Mouse (Mus musculus) midbrain, embryonic 13.5 days (tissue): ENCODE data around the gene Ifna11. TPM values are rescaled to one million over a fixed set of nuclear protein-coding genes. Genes with fewer than 3 reads are reported as not detected.
"Not testable (repeated sequence)": the region's sequence is repeated elsewhere in the genome, so short reads cannot be mapped to it uniquely, and the experiment has no call there.

Experiments
- ATAC-seq: fragments of 200-750 bp; cut with Nextera tagmentation; 2 replicates; pipeline ENCODE4 v1.8.0; 2017; ENCODE audit warnings: mild to moderate bottlenecking, moderate TSS enrichment, moderate library complexity
- H3K27ac ChIP-seq: fragments of 300-500 bp; sonication (generic); 2 replicates; pipeline ENCODE4 v1.5.1; 2015; ENCODE audit warnings: inconsistent platforms, mild to moderate bottlenecking, moderate library complexity
- H3K27me3 ChIP-seq: fragments of 300-500 bp; sonication (generic); 2 replicates; pipeline ENCODE4 v1.6.1; 2015; ENCODE audit warnings: mild to moderate bottlenecking, inconsistent platforms
- H3K36me3 ChIP-seq: fragments of 300-500 bp; sonication (generic); 2 replicates; pipeline ENCODE4 v1.6.1; 2015; ENCODE audit warnings: mild to moderate bottlenecking, inconsistent platforms
- H3K4me1 ChIP-seq: fragments of 300-500 bp; sonication (generic); replicated peaks from 2 replicates; pipeline ENCODE4 v1.6.1; 2015; ENCODE audit warnings: inconsistent platforms
- H3K4me2 ChIP-seq: fragments of 300-500 bp; sonication (generic); replicated peaks from 2 replicates; pipeline ENCODE4 v1.6.1; 2015; ENCODE audit warnings: moderate library complexity, mild to moderate bottlenecking, inconsistent platforms
- H3K4me3 ChIP-seq: fragments of 300-500 bp; sonication (generic); replicated peaks from 2 replicates; pipeline ENCODE4 v1.5.1; 2015; ENCODE audit warnings: mild to moderate bottlenecking, inconsistent platforms
- H3K9ac ChIP-seq: fragments of 300-500 bp; sonication (generic); replicated peaks from 2 replicates; pipeline ENCODE4 v1.6.1; 2015; ENCODE audit warnings: mild to moderate bottlenecking, inconsistent platforms
- H3K9me3 ChIP-seq: fragments of 300-500 bp; sonication (generic); 2 replicates; pipeline ENCODE4 v1.6.1; 2016; ENCODE audit warnings: mild to moderate bottlenecking, inconsistent platforms
- WGBS: fragments of 180-500 bp; shearing (Covaris S2); methylation state at CpG from one replicate; pipeline ENCODE4 v1.1.7; 2015; 5-methylcytosine and 5-hydroxymethylcytosine counted together
- polyA plus RNA-seq: library from polyadenylated mRNA; unstranded; fragments of >200 nt; fragmentation: Nextera tagmentation; extraction: Ambion mirVana; gene quantifications from 2 replicates; pipeline ENCODE4 v1.2.1, GENCODE M21; 2015

The Ifna11 gene
- not detected in 2 replicates for polyA plus RNA-seq

DNA sequence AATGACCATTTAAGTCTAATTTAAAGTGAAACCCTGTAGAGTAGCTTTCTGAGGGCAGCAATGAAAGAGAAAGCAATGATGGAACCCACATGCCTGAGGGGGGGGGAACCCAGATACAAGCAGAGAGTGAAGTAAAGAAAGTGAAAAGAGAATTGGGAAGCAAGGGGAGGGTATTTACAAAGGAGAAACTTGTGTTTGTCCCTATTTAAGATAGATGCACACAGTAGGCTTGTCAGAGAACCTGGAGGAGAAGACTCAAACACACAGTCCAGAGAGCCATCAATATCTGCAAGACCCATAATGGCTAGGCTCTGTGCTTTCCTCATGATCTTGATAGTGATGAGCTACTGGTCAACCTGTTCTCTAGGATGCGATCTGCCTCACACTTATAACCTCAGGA, at the start of gene Ifna11:
Ifna11 (plus strand) TSS at position 301 of the 400 bp plus-strand sequence.
- no peak within 1 kb of the TSS for H3K4me3 ChIP-seq
- H3K9ac ChIP-seq = no peak within 1 kb of the TSS
- H3K27ac ChIP-seq = no peak within 1 kb of the TSS
- 89% methylated on average over 1 of the region's 1 CpGs for WGBS
- ATAC-seq = no peak
- no peak within 1 kb of the TSS for H3K4me2 ChIP-seq
- no peaks in the 10 kb centered on the region for H3K4me1 ChIP-seq
- H3K36me3 ChIP-seq = no peaks in the 10 kb centered on the region
- no peaks in the 10 kb centered on the region for H3K27me3 ChIP-seq
- H3K9me3 ChIP-seq = no peaks in the 10 kb centered on the region

DNA sequence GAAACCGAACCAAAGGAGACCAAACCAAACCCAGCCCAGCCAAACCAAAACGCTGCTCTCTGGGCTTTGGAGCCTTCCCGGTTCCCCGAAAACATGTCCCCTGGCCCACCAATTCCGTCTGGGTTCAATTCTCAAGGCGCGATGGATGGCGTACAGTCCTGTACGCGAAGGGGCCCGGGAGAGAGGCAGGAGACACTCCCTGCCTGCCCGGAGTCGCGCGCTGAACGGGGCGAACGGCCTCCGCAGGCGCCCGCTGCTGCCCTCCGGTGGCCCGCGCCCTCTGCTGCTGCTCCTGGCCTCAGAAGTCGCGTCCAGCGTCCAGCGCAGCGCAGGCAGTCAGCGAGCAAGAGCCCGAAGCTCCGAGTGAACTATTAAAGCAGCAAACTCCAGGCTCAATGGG, 46.2 kb upstream of the Ifna11 start, which contains the start of gene Gm13290:
Gm13290 (plus strand) TSS at position 301 of the 400 bp plus-strand sequence.
- not testable (repeated sequence) for H3K4me2 ChIP-seq, H3K9ac ChIP-seq, ATAC-seq, H3K36me3 ChIP-seq, H3K27me3 ChIP-seq, H3K4me1 ChIP-seq, H3K9me3 ChIP-seq, H3K4me3 ChIP-seq, H3K27ac ChIP-seq
- no CpG with 5 or more reads among the region's 32 CpGs for WGBS

DNA sequence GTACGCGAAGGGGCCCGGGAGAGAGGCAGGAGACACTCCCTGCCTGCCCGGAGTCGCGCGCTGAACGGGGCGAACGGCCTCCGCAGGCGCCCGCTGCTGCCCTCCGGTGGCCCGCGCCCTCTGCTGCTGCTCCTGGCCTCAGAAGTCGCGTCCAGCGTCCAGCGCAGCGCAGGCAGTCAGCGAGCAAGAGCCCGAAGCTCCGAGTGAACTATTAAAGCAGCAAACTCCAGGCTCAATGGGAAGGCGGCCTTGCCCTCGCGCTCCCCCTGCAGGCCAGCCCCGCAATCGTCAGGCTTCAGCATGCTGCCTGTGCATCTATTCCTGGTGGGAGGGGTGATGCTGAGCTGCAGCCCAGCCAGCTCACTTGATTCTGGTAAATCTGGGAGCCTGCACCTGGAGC, 43.1 kb upstream of the Ifna11 start, which contains the start of gene Gm13289:
Gm13289 (plus strand) TSS at position 301 of the 400 bp plus-strand sequence.
- no CpG with 5 or more reads among the region's 29 CpGs for WGBS
- H3K4me3 ChIP-seq, H3K27ac ChIP-seq, H3K27me3 ChIP-seq, H3K4me1 ChIP-seq, ATAC-seq, H3K36me3 ChIP-seq, H3K4me2 ChIP-seq, H3K9me3 ChIP-seq, H3K9ac ChIP-seq: not testable (repeated sequence)

DNA sequence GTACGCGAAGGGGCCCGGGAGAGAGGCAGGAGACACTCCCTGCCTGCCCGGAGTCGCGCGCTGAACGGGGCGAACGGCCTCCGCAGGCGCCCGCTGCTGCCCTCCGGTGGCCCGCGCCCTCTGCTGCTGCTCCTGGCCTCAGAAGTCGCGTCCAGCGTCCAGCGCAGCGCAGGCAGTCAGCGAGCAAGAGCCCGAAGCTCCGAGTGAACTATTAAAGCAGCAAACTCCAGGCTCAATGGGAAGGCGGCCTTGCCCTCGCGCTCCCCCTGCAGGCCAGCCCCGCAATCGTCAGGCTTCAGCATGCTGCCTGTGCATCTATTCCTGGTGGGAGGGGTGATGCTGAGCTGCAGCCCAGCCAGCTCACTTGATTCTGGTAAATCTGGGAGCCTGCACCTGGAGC, 40.2 kb upstream of the Ifna11 start, which contains the start of gene Gm13272:
Gm13272 (plus strand) TSS at position 301 of the 400 bp plus-strand sequence.
- not testable (repeated sequence) for H3K4me2 ChIP-seq, H3K4me1 ChIP-seq, ATAC-seq, H3K9ac ChIP-seq, H3K27ac ChIP-seq, H3K27me3 ChIP-seq, H3K9me3 ChIP-seq, H3K4me3 ChIP-seq, H3K36me3 ChIP-seq
- no CpG with 5 or more reads among the region's 29 CpGs for WGBS

DNA sequence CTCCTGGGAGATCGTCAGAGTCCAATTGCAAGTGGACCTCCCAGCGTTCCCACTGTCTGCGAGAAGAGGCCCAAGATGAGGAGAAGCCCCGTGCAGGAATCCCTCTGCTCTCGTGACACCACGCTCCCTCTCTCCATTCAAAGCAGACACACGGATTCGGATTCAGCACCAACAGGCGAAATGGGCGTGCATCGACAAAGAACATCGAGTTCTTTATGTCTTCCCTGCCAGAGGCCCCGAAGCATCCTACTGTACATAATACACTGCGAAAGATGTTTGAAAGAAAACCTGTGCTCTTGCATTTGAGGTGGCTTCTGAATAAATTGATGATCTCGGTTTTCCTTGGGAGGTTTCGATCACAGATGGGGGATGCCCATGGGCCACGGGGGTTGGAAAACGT, 39.4 kb upstream of the Ifna11 start:
- not testable (repeated sequence) for H3K27me3 ChIP-seq, H3K9ac ChIP-seq, H3K9me3 ChIP-seq, H3K4me1 ChIP-seq, H3K27ac ChIP-seq, H3K36me3 ChIP-seq, H3K4me3 ChIP-seq, H3K4me2 ChIP-seq, ATAC-seq
- WGBS = 54% methylated on average over 16 of the region's 18 CpGs

DNA sequence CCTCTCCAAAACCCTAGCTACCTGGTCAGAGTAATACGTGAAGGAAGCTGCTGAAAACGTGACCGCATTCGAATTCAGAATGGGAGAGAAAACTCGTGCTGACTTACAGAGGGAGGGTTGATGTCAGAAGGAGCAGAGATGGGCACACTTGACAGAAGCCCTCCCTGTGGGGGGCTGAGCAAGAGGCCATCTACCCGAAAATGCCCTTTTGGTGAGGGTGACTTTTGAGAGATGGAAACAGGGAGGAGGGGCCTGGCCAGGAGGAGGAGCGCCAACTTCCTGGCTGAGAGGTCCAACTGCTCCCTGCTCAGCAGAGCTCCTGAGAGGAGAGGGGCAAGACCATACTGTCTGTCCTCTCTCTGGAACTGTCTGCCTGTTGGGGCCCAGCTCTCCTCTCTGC, 37.9 kb upstream of the Ifna11 start, which contains the start of gene Ifnz:
Ifnz (plus strand) TSS at position 301 of the 400 bp plus-strand sequence.
- H3K27ac ChIP-seq, H3K36me3 ChIP-seq, H3K4me1 ChIP-seq, H3K9ac ChIP-seq, H3K4me3 ChIP-seq, H3K9me3 ChIP-seq, H3K27me3 ChIP-seq, ATAC-seq: not testable (repeated sequence)
- H3K4me2 ChIP-seq = peak within 1 kb of the TSS; percentile 41
- 12% methylated on average over 4 of the region's 7 CpGs for WGBS

DNA sequence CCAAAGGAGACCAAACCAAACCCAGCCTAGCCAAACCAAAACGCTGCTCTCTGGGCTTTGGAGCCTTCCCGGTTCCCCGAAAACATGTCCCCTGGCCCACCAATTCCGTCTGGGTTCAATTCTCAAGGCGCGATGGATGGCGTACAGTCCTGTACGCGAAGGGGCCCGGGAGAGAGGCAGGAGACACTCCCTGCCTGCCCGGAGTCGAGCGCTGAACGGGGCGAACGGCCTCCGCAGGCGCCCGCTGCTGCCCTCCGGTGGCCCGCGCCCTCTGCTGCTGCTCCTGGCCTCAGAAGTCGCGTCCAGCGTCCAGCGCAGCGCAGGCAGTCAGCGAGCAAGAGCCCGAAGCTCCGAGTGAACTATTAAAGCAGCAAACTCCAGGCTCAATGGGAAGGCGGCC, 37.4 kb upstream of the Ifna11 start:
- not testable (repeated sequence) for H3K9ac ChIP-seq, H3K9me3 ChIP-seq, H3K27me3 ChIP-seq, H3K4me1 ChIP-seq, H3K27ac ChIP-seq, ATAC-seq, H3K4me3 ChIP-seq, H3K36me3 ChIP-seq
- H3K4me2 ChIP-seq = peak overlapping the region; percentile 41
- 0% methylated on average over 15 of the region's 31 CpGs for WGBS

DNA sequence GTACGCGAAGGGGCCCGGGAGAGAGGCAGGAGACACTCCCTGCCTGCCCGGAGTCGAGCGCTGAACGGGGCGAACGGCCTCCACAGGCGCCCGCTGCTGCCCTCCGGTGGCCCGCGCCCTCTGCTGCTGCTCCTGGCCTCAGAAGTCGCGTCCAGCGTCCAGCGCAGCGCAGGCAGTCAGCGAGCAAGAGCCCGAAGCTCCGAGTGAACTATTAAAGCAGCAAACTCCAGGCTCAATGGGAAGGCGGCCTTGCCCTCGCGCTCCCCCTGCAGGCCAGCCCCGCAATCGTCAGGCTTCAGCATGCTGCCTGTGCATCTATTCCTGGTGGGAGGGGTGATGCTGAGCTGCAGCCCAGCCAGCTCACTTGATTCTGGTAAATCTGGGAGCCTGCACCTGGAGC, 34.4 kb upstream of the Ifna11 start, which contains the start of gene Gm13276:
Gm13276 (plus strand) TSS at position 301 of the 400 bp plus-strand sequence.
- H3K4me1 ChIP-seq, H3K36me3 ChIP-seq, H3K27ac ChIP-seq, H3K9me3 ChIP-seq, H3K4me3 ChIP-seq, H3K4me2 ChIP-seq, H3K27me3 ChIP-seq, ATAC-seq, H3K9ac ChIP-seq: not testable (repeated sequence)
- no CpG with 5 or more reads among the region's 27 CpGs for WGBS

- H3K27me3 ChIP-seq, H3K9ac ChIP-seq, H3K4me2 ChIP-seq, ATAC-seq, H3K4me1 ChIP-seq, H3K4me3 ChIP-seq, H3K36me3 ChIP-seq, H3K27ac ChIP-seq, H3K9me3 ChIP-seq: not testable (repeated sequence)
- WGBS = 0% methylated on average over 3 of the region's 28 CpGs
These were observed 31.4 kb upstream of the Ifna11 start, which contains the start of gene Gm13277 for GRCm38 (mm10) chr4:88788402-88788801. Gm13277 (plus strand) TSS chr4:88788632.

GRCm38 (mm10) chr4:88791250-88791649, 28.5 kb upstream of the Ifna11 start, which contains the start of gene Gm13278:
Gm13278 (plus strand) TSS chr4:88791550.
- H3K4me3 ChIP-seq, H3K27me3 ChIP-seq, H3K36me3 ChIP-seq, H3K4me1 ChIP-seq, H3K4me2 ChIP-seq, H3K27ac ChIP-seq, H3K9me3 ChIP-seq, ATAC-seq, H3K9ac ChIP-seq: not testable (repeated sequence)
- WGBS = no CpG with 5 or more reads among the region's 28 CpGs

GRCm38 (mm10) chr4:88793936-88794675, 25.7 kb upstream of the Ifna11 start, which contains the start of gene Gm13275:
Gm13275 (plus strand) TSS chr4:88794487.
- not testable (repeated sequence) for ATAC-seq, H3K27me3 ChIP-seq
- 0% methylated on average over 9 of the region's 52 CpGs for WGBS

GRCm38 (mm10) chr4:88797097-88797496, 22.7 kb upstream of the Ifna11 start, which contains the start of gene Gm13279:
Gm13279 (plus strand) TSS chr4:88797397.
- H3K36me3 ChIP-seq, H3K9me3 ChIP-seq, H3K4me2 ChIP-seq, H3K27me3 ChIP-seq, H3K9ac ChIP-seq, H3K27ac ChIP-seq, ATAC-seq, H3K4me3 ChIP-seq, H3K4me1 ChIP-seq: not testable (repeated sequence)
- WGBS = no CpG with 5 or more reads among the region's 28 CpGs

More at GRCm38 (mm10) chr4:88793936-88794675, 25.7 kb upstream of the Ifna11 start, which contains the start of gene Gm13275:
- H3K27ac ChIP-seq, H3K9ac ChIP-seq, H3K4me3 ChIP-seq, H3K9me3 ChIP-seq, H3K4me1 ChIP-seq, H3K36me3 ChIP-seq, H3K4me2 ChIP-seq: not testable (repeated sequence)
